In genomic region chr9:66732791-66733691, GRCm38 (mm10) we compare ENCODE assay signal across 7 mouse cellular contexts. TPM values are rescaled to one million over a fixed set of nuclear protein-coding genes. Genes with fewer than 3 reads are reported as not detected.
A peak's percentile ranks its signal among the peaks of the same experiment; 100 is the strongest.
DNase-seq lines count a peak whose midpoint lies in the region; ATAC-seq lines count a peak whose summit lies in the region.

No protein-coding gene starts in this region.

- no peaks in the 10 kb centered on the region for H3K4me1 ChIP-seq in midbrain, embryonic 14.5 days (ENCODE audit: control insufficient read depth, insufficient read depth, low read length)
- H3K4me1 ChIP-seq in midbrain, embryonic 10.5 days: peaks cover 7% of the 10 kb centered on the region; the same call in 1 of the 2 replicates
- H3K4me1 ChIP-seq in embryonic facial prominence, embryonic 13.5 days: peaks cover 20% of the 10 kb centered on the region

- H3K27me3 ChIP-seq in midbrain, embryonic 14.5 days (ENCODE audit: control insufficient read depth, insufficient read depth, low read length): no peaks in the 10 kb centered on the region
- H3K27me3 ChIP-seq in midbrain, embryonic 10.5 days (ENCODE audit: low read depth, poor library complexity, severe bottlenecking): no peaks in the 10 kb centered on the region
- no peaks in the 10 kb centered on the region for H3K27me3 ChIP-seq in embryonic facial prominence, embryonic 13.5 days

- no peaks in the 10 kb centered on the region for H3K9me3 ChIP-seq in midbrain, embryonic 14.5 days (ENCODE audit: control insufficient read depth, low read length)
- no peaks in the 10 kb centered on the region for H3K9me3 ChIP-seq in midbrain, embryonic 10.5 days (replicated peaks)
- no peaks in the 10 kb centered on the region for H3K9me3 ChIP-seq in embryonic facial prominence, embryonic 13.5 days

- DNase-seq in midbrain, embryonic 14.5 days: peak; percentile 24
- DNase-seq in midbrain, embryonic 10.5 days (ENCODE audit: low spot score): no peak
- DNase-seq in kidney, adult 8-10 months: peak; percentile 57 to 69
- peak; percentile 68 to 81 for DNase-seq in left cerebral cortex, postnatal 14 days (ENCODE audit: low spot score in 2 of 2)
- DNase-seq in thymus, postnatal 4 days: peak; percentile 49
- no peak for DNase-seq in Muller cell, postnatal 12 days (ENCODE audit: inconsistent ontology term)

- H3K4me2 ChIP-seq in midbrain, embryonic 14.5 days (ENCODE audit: low read length): no peak overlapping the region
- no peak overlapping the region for H3K4me2 ChIP-seq in embryonic facial prominence, embryonic 13.5 days

- intact Hi-C loops in left cerebral cortex, postnatal 14 days (cut with DNase I): no loop called here

- ATAC-seq in midbrain, embryonic 14.5 days (ENCODE audit: low FRiP score, low TSS enrichment): no peak
- no peak for ATAC-seq in embryonic facial prominence, embryonic 13.5 days (ENCODE audit: insufficient number of reproducible peaks, insufficient read depth, low FRiP score, low TSS enrichment, low read depth)

- H3K4me3 ChIP-seq in midbrain, embryonic 14.5 days (replicated peaks; ENCODE audit: low read depth, low read length): no peak overlapping the region
- no peak overlapping the region for H3K4me3 ChIP-seq in midbrain, embryonic 10.5 days
- no peak overlapping the region for H3K4me3 ChIP-seq in embryonic facial prominence, embryonic 13.5 days

- WGBS in midbrain, embryonic 14.5 days: 48% methylated on average over 15 of the region's 15 CpGs
- WGBS in midbrain, embryonic 10.5 days: 57% methylated on average over 15 of the region's 15 CpGs
- WGBS in embryonic facial prominence, embryonic 13.5 days: 55% methylated on average over 15 of the region's 15 CpGs

- 0 out of 2 replicates have a peak overlapping the region, but pooled peaks have one; percentile 6 for H3K9ac ChIP-seq in midbrain, embryonic 14.5 days (replicated peaks; ENCODE audit: low read length)
- H3K9ac ChIP-seq in embryonic facial prominence, embryonic 13.5 days: no peak overlapping the region

- H3K27ac ChIP-seq in midbrain, embryonic 14.5 days (replicated peaks; ENCODE audit: low read depth, low read length): no peak overlapping the region
- no peak overlapping the region for H3K27ac ChIP-seq in midbrain, embryonic 10.5 days (replicated peaks)
- H3K27ac ChIP-seq in embryonic facial prominence, embryonic 13.5 days: 0 out of 2 replicates have a peak overlapping the region, but pooled peaks have one; percentile 48

- no peaks in the 10 kb centered on the region for H3K36me3 ChIP-seq in midbrain, embryonic 14.5 days (ENCODE audit: control insufficient read depth, insufficient read depth, low read length)
- H3K36me3 ChIP-seq in midbrain, embryonic 10.5 days: no peaks in the 10 kb centered on the region
- no peaks in the 10 kb centered on the region for H3K36me3 ChIP-seq in embryonic facial prominence, embryonic 13.5 days

RNA-seq across cellular contexts. Expression of gene Car12, which starts 19.6 kb away (rescaled TPM):
- polyA plus RNA-seq in midbrain, embryonic 14.5 days (2014; fragmentation: Nextera tagmentation; extraction: Ambion mirVana): 0.07 and 0.62 TPM in 2 replicates
- 0.93 and 1.5 TPM in 2 replicates for polyA plus RNA-seq in midbrain, embryonic 10.5 days (2016; fragmentation: Nextera tagmentation; extraction: Ambion mirVana)
- 18.6 and 19.8 TPM in 2 replicates for polyA plus RNA-seq in embryonic facial prominence, embryonic 13.5 days (2015; fragmentation: Nextera tagmentation; extraction: Ambion mirVana)
- 1 to 10 TPM; 3.6 to 7.7 TPM for total RNA-seq in left cerebral cortex, postnatal 14 days (2021)

Comparison
In these comparisons a context has a peak if more than half of its experiments do, and no peak if none do; other contexts are left out.
1. DNase-seq: peak in midbrain, embryonic 14.5 days (single experiment), kidney, adult 8-10 months (2 of 2), left cerebral cortex, postnatal 14 days (2 of 2) and thymus, postnatal 4 days (single experiment); none in midbrain, embryonic 10.5 days (single experiment) and Muller cell, postnatal 12 days (single experiment).